Mouse (Mus musculus): ENCODE data around the gene Dynlt1b. TPM values are rescaled to one million over a fixed set of nuclear protein-coding genes. Genes with fewer than 3 reads are reported as not detected.
"Not testable (repeated sequence)": the region's sequence is repeated elsewhere in the genome, so short reads cannot be mapped to it uniquely, and the experiment has no call there.

The Dynlt1b gene
- polyA plus RNA-seq, 1 experiment from 2014 or later, result 627 TPM

DNA sequence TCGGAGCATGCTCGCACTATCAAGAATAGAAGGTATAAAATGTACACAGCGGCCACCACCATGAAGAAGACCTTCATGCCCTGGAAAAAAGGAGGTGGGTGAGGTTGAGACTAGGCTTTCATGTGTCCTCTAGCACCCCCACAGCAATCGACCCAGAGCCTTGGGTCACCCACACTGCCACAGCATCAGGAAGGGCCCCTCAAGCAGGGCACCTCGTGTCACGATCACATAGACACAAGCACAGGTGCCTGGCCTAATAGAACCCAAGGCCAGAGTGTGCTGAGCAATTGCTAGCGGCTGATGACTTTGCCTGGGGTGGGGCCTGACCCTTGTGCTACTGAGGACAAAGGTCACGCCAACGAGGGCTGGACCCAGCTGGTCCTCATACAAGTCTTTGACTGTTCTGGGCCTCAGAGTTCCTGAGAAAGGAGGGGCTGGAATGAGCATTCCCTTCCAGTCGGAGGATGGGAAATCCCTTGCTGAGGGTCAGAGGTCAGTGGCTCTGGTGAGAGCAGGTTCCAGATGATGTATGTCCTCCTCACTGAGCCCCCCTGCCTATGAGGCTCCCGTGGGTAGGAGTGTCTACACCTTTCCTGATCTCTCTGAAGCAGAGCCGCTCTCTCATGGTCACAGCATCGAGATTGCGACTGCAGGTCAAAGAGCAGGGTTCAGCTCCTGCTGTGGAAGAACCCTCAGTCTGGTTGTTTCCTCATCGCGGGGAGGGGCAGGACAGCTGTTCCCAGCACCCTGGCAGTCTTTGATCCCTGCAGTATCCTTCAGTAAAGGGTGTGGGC lies 16.1 kb downstream of the Dynlt1b start:
- H3K36me3 ChIP-seq (ENCODE audit: control insufficient read depth, insufficient read depth, low read length); H3K9ac ChIP-seq (replicated peaks; ENCODE audit: low read depth, low read length); H3K27ac ChIP-seq (ENCODE audit: low read length); H3K4me2 ChIP-seq (replicated peaks; ENCODE audit: low read depth, low read length); H3K9me3 ChIP-seq (ENCODE audit: control insufficient read depth, low read depth, low read length); H3K27me3 ChIP-seq (ENCODE audit: control insufficient read depth, insufficient read depth, low read length); H3K4me3 ChIP-seq (ENCODE audit: low read depth, low read length); H3K4me1 ChIP-seq (ENCODE audit: control insufficient read depth, insufficient read depth, low read length): not testable (repeated sequence)
- 0 out of 2 replicates have a peak, but pooled peaks have one; percentile 16 for ATAC-seq (ENCODE audit: insufficient number of reproducible peaks, insufficient read depth, low FRiP score, low read depth)
- WGBS, result 50% methylated on average over 7 of the region's 16 CpGs

- WGBS, result 81% methylated on average over 8 of the region's 8 CpGs
- not testable (repeated sequence) for H3K27ac ChIP-seq (ENCODE audit: low read length); H3K27me3 ChIP-seq (ENCODE audit: control insufficient read depth, insufficient read depth, low read length); H3K4me3 ChIP-seq (ENCODE audit: low read depth, low read length); H3K4me1 ChIP-seq (ENCODE audit: control insufficient read depth, insufficient read depth, low read length); H3K9ac ChIP-seq (replicated peaks; ENCODE audit: low read depth, low read length); ATAC-seq (ENCODE audit: insufficient number of reproducible peaks, insufficient read depth, low FRiP score, low read depth); H3K4me2 ChIP-seq (replicated peaks; ENCODE audit: low read depth, low read length); H3K9me3 ChIP-seq (ENCODE audit: control insufficient read depth, low read depth, low read length); H3K36me3 ChIP-seq (ENCODE audit: control insufficient read depth, insufficient read depth, low read length)
These were observed 18.4 kb downstream of the Dynlt1b start for GRCm38 (mm10) chr17:6448293-6448692.

GRCm38 (mm10) chr17:6449166-6449565 lies 19.3 kb downstream of the Dynlt1b start:
- not testable (repeated sequence) for H3K4me1 ChIP-seq (ENCODE audit: control insufficient read depth, insufficient read depth, low read length); H3K9ac ChIP-seq (replicated peaks; ENCODE audit: low read depth, low read length); H3K4me3 ChIP-seq (ENCODE audit: low read depth, low read length); H3K36me3 ChIP-seq (ENCODE audit: control insufficient read depth, insufficient read depth, low read length); H3K4me2 ChIP-seq (replicated peaks; ENCODE audit: low read depth, low read length); H3K27me3 ChIP-seq (ENCODE audit: control insufficient read depth, insufficient read depth, low read length); H3K27ac ChIP-seq (ENCODE audit: low read length); ATAC-seq (ENCODE audit: insufficient number of reproducible peaks, insufficient read depth, low FRiP score, low read depth); H3K9me3 ChIP-seq (ENCODE audit: control insufficient read depth, low read depth, low read length)
- WGBS, result 91% methylated on average over 12 of the region's 12 CpGs

DNA sequence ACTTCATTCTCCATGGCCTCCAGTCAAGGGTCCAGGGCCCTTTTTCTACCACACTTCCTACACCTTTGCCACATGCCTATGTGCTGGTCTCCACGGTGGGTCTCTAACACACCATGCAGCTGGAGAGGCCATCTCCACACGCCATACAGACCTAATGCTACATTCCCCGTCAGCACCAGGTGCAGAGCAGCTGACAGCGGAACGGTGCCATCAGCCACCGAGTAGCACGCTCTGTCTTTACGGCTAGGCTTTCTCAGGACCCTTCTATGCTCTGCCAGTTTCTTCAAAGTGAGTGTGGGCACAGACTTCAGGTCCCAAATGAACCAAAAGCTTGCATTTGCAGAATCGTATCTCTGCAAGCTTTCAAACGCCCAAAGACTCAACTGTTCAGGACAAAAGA lies 21.3 kb downstream of the Dynlt1b start:
- not testable (repeated sequence) for ATAC-seq (ENCODE audit: insufficient number of reproducible peaks, insufficient read depth, low FRiP score, low read depth); H3K27ac ChIP-seq (ENCODE audit: low read length)

GRCm38 (mm10) chr17:6452689-6453088 lies 22.8 kb downstream of the Dynlt1b start:
- not testable (repeated sequence) for H3K27ac ChIP-seq (ENCODE audit: low read length); H3K4me1 ChIP-seq (ENCODE audit: control insufficient read depth, insufficient read depth, low read length); ATAC-seq (ENCODE audit: insufficient number of reproducible peaks, insufficient read depth, low FRiP score, low read depth); H3K9ac ChIP-seq (replicated peaks; ENCODE audit: low read depth, low read length); H3K9me3 ChIP-seq (ENCODE audit: control insufficient read depth, low read depth, low read length); H3K4me2 ChIP-seq (replicated peaks; ENCODE audit: low read depth, low read length); H3K4me3 ChIP-seq (ENCODE audit: low read depth, low read length); H3K27me3 ChIP-seq (ENCODE audit: control insufficient read depth, insufficient read depth, low read length); H3K36me3 ChIP-seq (ENCODE audit: control insufficient read depth, insufficient read depth, low read length)
- 92% methylated on average over 9 of the region's 11 CpGs for WGBS

More for the DNA sequence above, 21.3 kb downstream of the Dynlt1b start:
- not testable (repeated sequence) for H3K36me3 ChIP-seq (ENCODE audit: control insufficient read depth, insufficient read depth, low read length); H3K4me1 ChIP-seq (ENCODE audit: control insufficient read depth, insufficient read depth, low read length); H3K27me3 ChIP-seq (ENCODE audit: control insufficient read depth, insufficient read depth, low read length); H3K4me3 ChIP-seq (ENCODE audit: low read depth, low read length); H3K4me2 ChIP-seq (replicated peaks; ENCODE audit: low read depth, low read length); H3K9ac ChIP-seq (replicated peaks; ENCODE audit: low read depth, low read length); H3K9me3 ChIP-seq (ENCODE audit: control insufficient read depth, low read depth, low read length)
- 93% methylated on average over 2 of the region's 10 CpGs for WGBS

GRCm38 (mm10) chr17:6454703-6455102 lies 24.8 kb downstream of the Dynlt1b start:
- H3K27me3 ChIP-seq (ENCODE audit: control insufficient read depth, insufficient read depth, low read length); H3K9me3 ChIP-seq (ENCODE audit: control insufficient read depth, low read depth, low read length); H3K4me1 ChIP-seq (ENCODE audit: control insufficient read depth, insufficient read depth, low read length); H3K9ac ChIP-seq (replicated peaks; ENCODE audit: low read depth, low read length); H3K27ac ChIP-seq (ENCODE audit: low read length); ATAC-seq (ENCODE audit: insufficient number of reproducible peaks, insufficient read depth, low FRiP score, low read depth); H3K36me3 ChIP-seq (ENCODE audit: control insufficient read depth, insufficient read depth, low read length); H3K4me3 ChIP-seq (ENCODE audit: low read depth, low read length); H3K4me2 ChIP-seq (replicated peaks; ENCODE audit: low read depth, low read length): not testable (repeated sequence)
- WGBS, result 92% methylated on average over 2 of the region's 2 CpGs

DNA sequence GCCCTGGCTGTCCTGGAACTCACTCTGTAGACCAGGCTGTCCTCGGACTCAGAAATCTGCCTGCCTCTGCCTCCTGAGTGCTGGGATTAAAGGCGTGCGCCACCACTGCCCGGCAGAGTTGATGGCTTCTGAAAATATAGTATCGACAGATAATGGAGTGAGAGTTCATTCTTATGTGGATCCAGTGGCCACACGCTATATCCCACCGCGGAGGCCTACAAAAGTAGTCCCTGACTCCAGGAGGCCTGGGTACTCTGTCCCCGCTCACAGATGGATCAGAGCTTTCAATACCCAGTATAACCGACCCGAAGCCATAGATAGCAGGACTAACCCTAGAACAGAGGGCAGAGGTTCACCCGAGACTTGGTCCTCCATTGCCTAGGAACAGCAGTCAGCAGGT lies 26.0 kb downstream of the Dynlt1b start:
- H3K9ac ChIP-seq (replicated peaks; ENCODE audit: low read depth, low read length); H3K4me1 ChIP-seq (ENCODE audit: control insufficient read depth, insufficient read depth, low read length); H3K27ac ChIP-seq (ENCODE audit: low read length); H3K9me3 ChIP-seq (ENCODE audit: control insufficient read depth, low read depth, low read length); H3K36me3 ChIP-seq (ENCODE audit: control insufficient read depth, insufficient read depth, low read length); H3K4me2 ChIP-seq (replicated peaks; ENCODE audit: low read depth, low read length); ATAC-seq (ENCODE audit: insufficient number of reproducible peaks, insufficient read depth, low FRiP score, low read depth); H3K27me3 ChIP-seq (ENCODE audit: control insufficient read depth, insufficient read depth, low read length); H3K4me3 ChIP-seq (ENCODE audit: low read depth, low read length): not testable (repeated sequence)
- 97% methylated on average over 11 of the region's 12 CpGs for WGBS

DNA sequence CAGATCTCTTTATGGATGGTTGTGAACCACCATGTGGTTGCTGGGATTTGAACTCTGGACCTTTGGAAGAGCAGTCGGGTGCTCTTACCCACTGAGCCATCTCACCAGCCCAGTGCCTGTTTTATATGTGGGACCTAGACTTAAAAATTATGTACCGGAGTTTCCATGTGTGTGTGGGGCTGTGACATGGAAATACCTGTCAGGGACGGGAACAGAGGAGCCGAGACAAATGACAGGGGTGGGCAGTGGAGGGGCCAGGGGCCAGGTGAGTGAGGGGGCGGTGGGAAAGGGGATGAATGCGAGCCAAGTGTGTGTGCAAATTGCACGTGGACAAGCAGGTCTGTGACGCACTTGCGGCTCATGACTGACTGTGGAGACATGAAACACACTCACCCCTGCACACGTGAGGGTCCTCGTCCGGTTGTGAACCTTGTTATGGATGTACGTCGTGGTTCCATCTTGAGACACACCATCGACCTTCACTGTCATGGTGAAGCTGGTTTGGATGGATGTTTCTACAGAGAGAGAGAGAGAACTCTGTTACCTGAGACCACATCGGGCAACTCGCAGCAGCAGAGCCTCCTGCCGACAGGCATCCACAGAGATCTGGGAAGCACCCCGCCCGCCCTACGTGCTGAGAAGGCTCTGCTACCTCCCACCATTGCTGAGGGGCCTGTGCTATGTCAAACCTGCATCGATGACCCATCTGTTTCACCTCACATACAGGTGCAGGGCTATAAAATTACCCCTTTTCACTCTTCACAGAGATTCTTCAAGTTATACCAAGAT lies 26.9 kb downstream of the Dynlt1b start:
- WGBS, result 91% methylated on average over 13 of the region's 22 CpGs
- H3K36me3 ChIP-seq (ENCODE audit: control insufficient read depth, insufficient read depth, low read length); H3K27ac ChIP-seq (ENCODE audit: low read length); H3K27me3 ChIP-seq (ENCODE audit: control insufficient read depth, insufficient read depth, low read length); H3K4me3 ChIP-seq (ENCODE audit: low read depth, low read length); H3K4me2 ChIP-seq (replicated peaks; ENCODE audit: low read depth, low read length); H3K4me1 ChIP-seq (ENCODE audit: control insufficient read depth, insufficient read depth, low read length); H3K9me3 ChIP-seq (ENCODE audit: control insufficient read depth, low read depth, low read length); ATAC-seq (ENCODE audit: insufficient number of reproducible peaks, insufficient read depth, low FRiP score, low read depth); H3K9ac ChIP-seq (replicated peaks; ENCODE audit: low read depth, low read length): not testable (repeated sequence)
